Mouse (Mus musculus): ENCODE data around the gene Rcn3. TPM values are rescaled to one million over a fixed set of nuclear protein-coding genes. Genes with fewer than 3 reads are reported as not detected.

The Rcn3 gene
- polyA plus RNA-seq, 1 experiment from 2014 or later = 362 TPM

DNA sequence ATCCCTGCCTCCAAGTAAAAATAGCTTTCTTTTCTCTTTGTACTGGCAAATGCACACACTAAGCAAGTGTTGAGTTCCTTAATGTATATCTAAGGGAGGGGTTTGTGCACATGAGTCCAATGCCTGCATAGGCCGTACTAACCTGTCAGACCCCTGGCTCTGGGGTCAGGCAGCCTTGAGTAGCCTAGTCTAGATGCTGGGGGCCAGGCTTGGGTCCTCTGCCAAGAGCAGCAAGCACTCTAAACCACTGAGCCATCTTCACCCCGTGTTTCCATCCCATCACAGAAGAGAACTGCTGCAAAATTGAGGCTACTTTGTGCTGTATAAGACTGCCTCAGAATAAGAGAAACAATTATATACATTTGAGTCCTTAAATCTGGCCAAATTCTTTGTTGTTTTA is 14.2 kb downstream of the Rcn3 start:
- Histone ChIP-seq H3K4me1 (peaks cover 23% of the 10 kb centered on the region), H3K9ac (no peak overlapping the region), H3K4me2 (no peak overlapping the region), H3K27me3 (no peaks in the 10 kb centered on the region), H3K36me3 (peaks cover 56% of the 10 kb centered on the region), H3K27ac (no peak overlapping the region), H3K4me3 (replicated peaks) (no peak overlapping the region), H3K9me3 (replicated peaks) (no peaks in the 10 kb centered on the region)
- no peak for ATAC-seq (replicated peaks; ENCODE audit: low FRiP score)
- 86% methylated on average over 2 of the region's 2 CpGs for whole genome bisulfite sequencing

GRCm38 (mm10) chr7:45077322-45077721 is 14.7 kb downstream of the Rcn3 start:
- no peak for ATAC-seq (replicated peaks; ENCODE audit: low FRiP score)
- H3K27me3 ChIP-seq = no peaks in the 10 kb centered on the region
- peaks cover 51% of the 10 kb centered on the region for H3K36me3 ChIP-seq
- no peaks in the 10 kb centered on the region for H3K9me3 ChIP-seq (replicated peaks)
- no peak overlapping the region for H3K9ac ChIP-seq
- no peak overlapping the region for H3K4me3 ChIP-seq (replicated peaks)
- H3K27ac ChIP-seq = no peak overlapping the region
- peaks cover 18% of the 10 kb centered on the region for H3K4me1 ChIP-seq
- no peak overlapping the region for H3K4me2 ChIP-seq
- 89% methylated on average over 14 of the region's 14 CpGs for WGBS

GRCm38 (mm10) chr7:45076501-45076900 is 15.5 kb downstream of the Rcn3 start:
- no peak overlapping the region for H3K9ac ChIP-seq
- H3K27ac ChIP-seq = no peak overlapping the region
- no peak for ATAC-seq (replicated peaks; ENCODE audit: low FRiP score)
- WGBS = 86% methylated on average over 30 of the region's 30 CpGs
- H3K9me3 ChIP-seq (replicated peaks) = no peaks in the 10 kb centered on the region
- H3K4me1 ChIP-seq = peaks cover 18% of the 10 kb centered on the region
- H3K4me2 ChIP-seq = no peak overlapping the region
- no peak overlapping the region for H3K4me3 ChIP-seq (replicated peaks)
- no peaks in the 10 kb centered on the region for H3K27me3 ChIP-seq
- peaks cover 49% of the 10 kb centered on the region for H3K36me3 ChIP-seq

DNA sequence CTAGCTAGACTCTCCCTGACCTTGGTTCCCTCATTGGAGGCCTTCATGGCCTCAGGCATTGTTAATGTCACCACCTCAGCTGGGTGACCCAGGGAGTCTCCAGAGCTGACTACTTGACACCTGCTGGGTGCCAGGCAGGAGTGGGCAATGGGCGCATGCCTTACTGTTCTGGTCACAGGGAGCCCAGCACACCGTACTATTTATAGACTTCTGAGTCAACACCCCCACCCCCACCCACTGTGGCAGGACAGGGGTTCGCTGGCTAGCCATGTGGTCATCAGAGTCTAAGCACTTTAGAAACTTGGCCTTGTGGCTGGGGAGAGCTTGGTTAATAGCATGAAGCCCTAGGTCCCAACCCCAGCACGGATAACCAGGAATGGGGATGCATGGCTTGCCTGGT is 16.6 kb downstream of the Rcn3 start:
- H3K27me3 ChIP-seq = no peaks in the 10 kb centered on the region
- H3K27ac ChIP-seq = no peak overlapping the region
- H3K4me3 ChIP-seq (replicated peaks) = no peak overlapping the region
- H3K4me2 ChIP-seq = no peak overlapping the region
- H3K4me1 ChIP-seq = peaks cover 13% of the 10 kb centered on the region
- no peak overlapping the region for H3K9ac ChIP-seq
- ATAC-seq (replicated peaks; ENCODE audit: low FRiP score) = no peak
- 67% methylated on average over 4 of the region's 4 CpGs for WGBS
- peaks cover 43% of the 10 kb centered on the region for H3K36me3 ChIP-seq
- no peaks in the 10 kb centered on the region for H3K9me3 ChIP-seq (replicated peaks)

DNA sequence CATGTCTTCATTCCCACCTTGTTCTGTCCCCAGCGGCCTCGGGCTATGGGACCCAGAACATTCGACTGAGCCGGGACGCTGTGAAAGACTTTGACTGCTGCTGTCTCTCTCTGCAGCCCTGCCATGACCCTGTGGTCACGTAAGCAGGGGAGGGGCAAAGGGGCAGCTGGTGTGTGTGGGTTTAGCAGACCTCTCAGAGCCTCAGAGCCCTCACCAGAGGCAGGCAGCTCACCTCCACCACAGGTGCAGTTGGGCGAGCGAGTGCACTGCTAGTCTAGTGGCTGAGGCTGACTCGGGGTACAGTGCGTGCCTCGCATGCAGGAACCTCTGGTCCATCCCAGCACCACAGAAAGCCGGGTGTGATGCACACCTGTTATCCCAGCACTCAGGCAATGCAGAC is 18.1 kb downstream of the Rcn3 start:
- Histone ChIP-seq H3K4me3 (replicated peaks) (no peak overlapping the region), H3K4me1 (peaks cover 9% of the 10 kb centered on the region), H3K36me3 (peaks cover 43% of the 10 kb centered on the region), H3K27me3 (no peaks in the 10 kb centered on the region), H3K4me2 (no peak overlapping the region), H3K27ac (no peak overlapping the region), H3K9ac (no peak overlapping the region), H3K9me3 (replicated peaks) (no peaks in the 10 kb centered on the region)
- 86% methylated on average over 12 of the region's 12 CpGs for WGBS
- ATAC-seq (replicated peaks; ENCODE audit: low FRiP score) = no peak

DNA sequence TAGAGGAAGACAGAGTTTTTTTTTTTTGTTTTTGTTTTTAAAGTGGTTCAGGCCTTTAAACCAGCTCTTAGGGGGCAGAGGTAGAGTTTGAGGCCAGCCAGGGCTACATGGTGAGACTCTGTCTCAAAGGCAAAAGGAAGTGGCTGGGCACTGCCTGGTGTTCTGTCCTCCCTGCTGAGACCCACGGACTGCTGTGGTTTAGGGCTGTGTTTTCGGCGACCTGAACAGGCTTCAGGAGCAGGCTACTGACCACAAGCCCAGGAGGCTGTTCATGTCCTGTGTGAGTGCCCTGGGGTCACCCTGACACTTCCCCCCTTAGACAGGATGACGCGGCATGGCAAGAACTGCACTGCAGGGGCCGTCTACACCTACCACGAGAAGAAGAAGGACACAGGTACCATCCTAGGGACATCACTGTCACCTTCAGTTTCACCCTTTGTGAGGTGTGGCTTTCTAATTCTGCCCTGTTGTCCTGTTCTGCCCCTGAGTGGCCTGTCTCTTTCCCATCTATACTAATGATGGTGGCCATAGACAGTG is 18.8 kb downstream of the Rcn3 start:
- no peak overlapping the region for H3K27ac ChIP-seq
- ATAC-seq (replicated peaks; ENCODE audit: low FRiP score) = no peak

DNA sequence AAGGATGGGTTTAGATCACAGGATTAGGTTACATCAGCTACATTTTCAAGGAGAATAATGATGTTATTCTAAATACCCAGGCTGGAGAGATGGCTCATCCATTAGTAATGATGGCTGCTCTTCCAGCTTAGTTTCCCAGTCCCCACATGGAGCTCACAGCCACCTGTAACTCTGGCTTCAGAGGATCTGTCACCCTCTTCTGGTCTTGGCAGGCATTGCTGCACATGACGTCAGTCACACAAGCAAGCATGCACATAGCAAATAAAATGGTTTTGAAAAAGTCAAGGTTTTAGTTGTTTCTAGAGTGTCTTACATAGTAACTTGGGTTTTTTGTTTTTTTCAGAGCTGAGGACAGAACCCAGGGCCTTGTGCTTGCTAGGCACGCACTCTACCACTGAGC is 19.8 kb downstream of the Rcn3 start:
- Histone ChIP-seq H3K27ac (no peak overlapping the region), H3K4me3 (replicated peaks) (no peak overlapping the region), H3K27me3 (no peaks in the 10 kb centered on the region), H3K4me2 (no peak overlapping the region), H3K9me3 (replicated peaks) (no peaks in the 10 kb centered on the region), H3K9ac (no peak overlapping the region), H3K4me1 (peaks cover 9% of the 10 kb centered on the region), H3K36me3 (peaks cover 36% of the 10 kb centered on the region)
- 93% methylated on average over 2 of the region's 2 CpGs for WGBS
- ATAC-seq (replicated peaks; ENCODE audit: low FRiP score) = no peak

More for the DNA sequence above, 18.8 kb downstream of the Rcn3 start:
- no peaks in the 10 kb centered on the region for H3K9me3 ChIP-seq (replicated peaks)
- WGBS = 79% methylated on average over 7 of the region's 7 CpGs
- no peak overlapping the region for H3K4me2 ChIP-seq
- H3K9ac ChIP-seq = no peak overlapping the region
- peaks cover 9% of the 10 kb centered on the region for H3K4me1 ChIP-seq
- H3K27me3 ChIP-seq = no peaks in the 10 kb centered on the region
- peaks cover 43% of the 10 kb centered on the region for H3K36me3 ChIP-seq
- no peak overlapping the region for H3K4me3 ChIP-seq (replicated peaks)

- no peaks in the 10 kb centered on the region for H3K27me3 ChIP-seq
- H3K36me3 ChIP-seq = peaks cover 12% of the 10 kb centered on the region
- no peak overlapping the region for H3K4me2 ChIP-seq
- H3K4me1 ChIP-seq = 0 out of 2 replicates have a peak, but pooled peaks cover 5% of the 10 kb centered on the region
- ATAC-seq (replicated peaks; ENCODE audit: low FRiP score) = no peak
- H3K27ac ChIP-seq = no peak overlapping the region
- H3K4me3 ChIP-seq (replicated peaks) = no peak overlapping the region
- H3K9me3 ChIP-seq (replicated peaks) = no peaks in the 10 kb centered on the region
- WGBS = 85% methylated on average over 2 of the region's 2 CpGs
- no peak overlapping the region for H3K9ac ChIP-seq
Measured at GRCm38 (mm10) chr7:45069671-45070070, 22.4 kb downstream of the Rcn3 start.

- ATAC-seq (replicated peaks; ENCODE audit: low FRiP score) = 0 out of 2 replicates have a peak, but pooled peaks have one; percentile 12
- H3K4me1 ChIP-seq = peaks cover 11% of the 10 kb centered on the region
- H3K4me3 ChIP-seq (replicated peaks) = no peak overlapping the region
- no peaks in the 10 kb centered on the region for H3K27me3 ChIP-seq
- H3K27ac ChIP-seq = no peak overlapping the region
- no peak overlapping the region for H3K4me2 ChIP-seq
- H3K36me3 ChIP-seq = no peaks in the 10 kb centered on the region
- H3K9ac ChIP-seq = no peak overlapping the region
- H3K9me3 ChIP-seq (replicated peaks) = no peaks in the 10 kb centered on the region
- WGBS = 30% methylated on average over 5 of the region's 5 CpGs
Measured at GRCm38 (mm10) chr7:45068000-45068318, 24.1 kb downstream of the Rcn3 start.

- Histone ChIP-seq H3K4me1 (peaks cover 12% of the 10 kb centered on the region), H3K27me3 (no peaks in the 10 kb centered on the region), H3K36me3 (no peaks in the 10 kb centered on the region), H3K27ac (no peak overlapping the region), H3K4me2 (no peak overlapping the region), H3K4me3 (replicated peaks) (no peak overlapping the region), H3K9me3 (replicated peaks) (no peaks in the 10 kb centered on the region), H3K9ac (no peak overlapping the region)
- ATAC-seq (replicated peaks; ENCODE audit: low FRiP score) = 0 out of 2 replicates have a peak, but pooled peaks have one; percentile 7
- 80% methylated on average over 4 of the region's 4 CpGs for WGBS
Measured at GRCm38 (mm10) chr7:45067190-45067999, 24.6 kb downstream of the Rcn3 start.

DNA sequence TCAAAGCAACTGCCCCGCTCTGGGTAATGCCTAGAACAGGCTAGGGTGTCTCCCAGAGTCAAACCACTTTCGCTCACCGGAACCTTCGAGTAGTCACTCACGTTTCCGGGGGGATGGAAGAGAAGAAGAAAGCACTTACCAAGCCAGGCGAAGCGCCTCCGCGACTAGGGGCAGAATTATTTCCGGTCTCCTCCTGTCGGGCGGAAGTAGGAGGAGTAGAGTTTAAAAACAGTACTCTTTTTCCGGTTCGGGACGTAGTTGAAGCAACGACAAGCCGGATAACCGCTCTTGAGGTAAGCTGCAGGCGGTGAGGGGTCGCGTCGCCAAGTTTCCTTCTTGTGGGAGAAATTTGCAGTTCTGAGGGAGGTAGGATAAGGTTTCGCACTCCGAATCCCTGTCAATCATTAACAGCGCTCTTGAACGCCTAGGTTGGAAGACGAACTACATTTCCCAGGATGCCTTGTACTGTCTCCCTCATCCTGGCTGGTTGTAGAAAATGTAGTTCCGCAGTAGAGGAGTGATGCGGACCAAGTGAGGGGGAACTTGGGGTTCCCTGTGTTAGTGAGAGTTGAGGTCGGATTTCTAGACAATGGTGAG is 29.7 kb downstream of the Rcn3 start, which contains the start of the genes Nosip and Prrg2:
Gene Nosip (plus strand): TSS at position 191 of the 597 bp plus-strand sequence.
Gene Prrg2 (minus strand): TSS at position 439 of the 597 bp plus-strand sequence.
- no peaks in the 10 kb centered on the region for H3K27me3 ChIP-seq
- peaks cover 10% of the 10 kb centered on the region; the same call in 1 of the 2 replicates for H3K36me3 ChIP-seq
- H3K4me2 ChIP-seq = peak within 1 kb of the TSS; percentile 75
- peak within 1 kb of the TSS; percentile 99 for H3K27ac ChIP-seq
- no peaks in the 10 kb centered on the region for H3K9me3 ChIP-seq (replicated peaks)
- under 1% methylated on average over 31 of the region's 31 CpGs for WGBS
- H3K4me1 ChIP-seq = peaks cover 34% of the 10 kb centered on the region
- H3K9ac ChIP-seq = peak within 1 kb of the TSS; percentile 64
- peak; percentile 86 for ATAC-seq (replicated peaks; ENCODE audit: low FRiP score)
- peak within 1 kb of the TSS; percentile 90 for H3K4me3 ChIP-seq (replicated peaks)

DNA sequence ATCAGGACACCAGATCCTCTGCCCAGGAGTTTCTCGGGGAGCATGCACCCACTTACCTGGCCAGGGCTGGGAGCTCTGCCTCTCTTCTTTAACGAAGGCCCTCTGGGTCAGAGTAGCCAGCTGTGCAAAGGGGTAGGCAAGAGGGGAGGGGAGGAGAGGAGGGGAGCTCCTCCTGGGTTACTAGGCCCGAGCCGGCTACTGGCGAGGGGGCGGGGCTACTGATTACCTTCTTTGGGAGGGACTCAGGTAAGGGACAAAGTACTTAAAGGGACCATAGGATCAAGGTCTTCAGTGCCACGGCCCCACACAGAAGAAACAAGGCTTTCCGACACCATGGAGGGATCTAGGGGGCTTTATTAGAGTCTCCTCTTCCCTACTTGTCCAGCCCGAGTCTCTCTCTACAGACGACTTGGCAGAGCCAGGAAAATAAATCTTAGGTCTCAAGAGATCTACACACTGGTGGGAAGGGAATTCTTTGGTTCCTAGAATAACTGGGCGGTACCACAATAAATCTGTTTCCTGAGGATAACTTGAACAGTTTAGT is 30.4 kb downstream of the Rcn3 start:
- peak; percentile 38 for ATAC-seq (replicated peaks; ENCODE audit: low FRiP score)
- WGBS = 6% methylated on average over 11 of the region's 11 CpGs
- H3K36me3 ChIP-seq = peaks cover 10% of the 10 kb centered on the region; the same call in 1 of the 2 replicates

More for the DNA sequence above, 30.4 kb downstream of the Rcn3 start:
- Histone ChIP-seq H3K9me3 (replicated peaks) (no peaks in the 10 kb centered on the region), H3K4me2 (peak overlapping the region; percentile 75), H3K4me3 (replicated peaks) (peak overlapping the region; percentile 90), H3K9ac (peak overlapping the region; percentile 59), H3K4me1 (peaks cover 34% of the 10 kb centered on the region), H3K27ac (peak overlapping the region; percentile 99), H3K27me3 (no peaks in the 10 kb centered on the region)
